Mouse (Mus musculus): ENCODE data around the gene Idnk.
"Not testable (repeated sequence)": the region's sequence is repeated elsewhere in the genome, so short reads cannot be mapped to it uniquely, and the experiment has no call there.

The Idnk gene

GRCm38 (mm10) chr13:58146603-58147002 is 10.8 kb upstream of the Idnk start:
- not testable (repeated sequence) for DNase-seq (ENCODE audit: low read depth, low spot score)

DNA sequence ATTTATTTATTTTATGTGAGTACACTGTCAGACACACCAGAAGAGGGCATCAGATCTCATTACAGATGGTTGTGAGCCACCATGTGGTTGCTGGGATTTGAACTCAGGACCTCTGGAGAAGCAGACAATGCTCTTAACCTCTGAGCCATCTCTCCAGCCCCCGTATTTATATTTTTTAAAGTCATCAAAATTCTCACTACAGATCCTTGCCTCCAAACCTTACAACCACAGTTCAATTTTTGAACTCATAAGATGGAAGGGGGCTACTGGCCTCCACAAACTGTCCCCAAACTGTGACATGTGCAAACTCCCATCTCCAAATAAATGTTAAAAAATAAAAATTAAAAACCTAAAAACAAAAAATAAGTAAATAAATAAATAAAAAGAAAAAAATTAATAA is 9.7 kb upstream of the Idnk start:
- no peak for DNase-seq (ENCODE audit: low read depth, low spot score)

DNA sequence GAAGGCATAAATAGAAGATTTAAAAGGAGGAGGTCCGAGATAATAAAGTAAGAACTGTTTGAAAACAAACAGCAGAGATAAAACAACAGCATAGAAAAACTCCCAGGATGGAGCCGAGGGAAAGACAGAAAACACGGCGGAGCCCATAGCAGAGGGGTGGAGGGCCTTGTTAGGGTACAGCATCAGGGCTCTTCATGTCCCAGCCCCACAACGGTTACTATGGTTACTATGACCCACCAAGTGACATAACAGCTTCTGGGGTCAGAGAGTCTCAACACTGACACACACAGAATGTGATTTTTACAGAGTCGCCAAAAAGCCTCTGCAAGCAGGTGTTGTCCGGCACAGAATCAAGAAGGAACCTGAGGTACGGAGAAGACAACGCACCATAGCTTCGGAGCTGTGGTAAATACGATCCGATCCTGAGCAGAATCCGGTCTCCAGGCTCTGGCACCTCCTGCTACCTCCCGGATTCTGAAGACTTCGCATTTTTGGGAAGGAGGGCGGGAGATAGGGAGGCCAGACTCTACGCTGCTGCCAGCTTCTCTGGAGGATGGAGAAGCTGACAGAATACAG is 9.1 kb upstream of the Idnk start:
- peak; percentile 58 for DNase-seq (ENCODE audit: low read depth, low spot score)

DNA sequence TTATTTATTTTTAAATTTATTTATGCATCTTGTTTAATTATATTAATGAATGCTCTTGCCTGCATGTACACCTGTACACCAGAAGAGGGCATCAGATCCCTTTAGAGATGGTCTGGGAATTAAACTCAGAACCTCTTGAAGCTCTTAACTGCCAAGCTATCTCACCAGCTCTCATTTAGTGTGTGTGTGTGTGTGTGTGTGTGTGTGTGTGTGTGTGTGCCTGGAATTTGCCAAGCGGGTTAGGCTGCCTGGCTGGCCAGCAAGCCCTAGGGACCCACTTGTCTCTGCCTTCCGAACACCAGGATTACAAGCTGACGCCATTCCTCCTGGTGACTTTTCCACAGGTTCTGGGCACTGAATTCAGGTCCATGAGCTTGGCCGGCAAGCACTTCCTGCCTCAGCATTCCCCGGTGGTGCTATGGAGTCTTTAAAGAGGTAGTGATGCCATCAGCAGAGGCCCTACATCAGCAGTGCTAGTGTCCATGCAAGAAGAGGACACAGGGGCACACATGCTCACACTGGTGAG is 8.4 kb upstream of the Idnk start:
- peak; percentile 31 for DNase-seq (ENCODE audit: low read depth, low spot score)

GRCm38 (mm10) chr13:58149629-58150028 is 7.8 kb upstream of the Idnk start:
- no peak for DNase-seq (ENCODE audit: low read depth, low spot score)

DNA sequence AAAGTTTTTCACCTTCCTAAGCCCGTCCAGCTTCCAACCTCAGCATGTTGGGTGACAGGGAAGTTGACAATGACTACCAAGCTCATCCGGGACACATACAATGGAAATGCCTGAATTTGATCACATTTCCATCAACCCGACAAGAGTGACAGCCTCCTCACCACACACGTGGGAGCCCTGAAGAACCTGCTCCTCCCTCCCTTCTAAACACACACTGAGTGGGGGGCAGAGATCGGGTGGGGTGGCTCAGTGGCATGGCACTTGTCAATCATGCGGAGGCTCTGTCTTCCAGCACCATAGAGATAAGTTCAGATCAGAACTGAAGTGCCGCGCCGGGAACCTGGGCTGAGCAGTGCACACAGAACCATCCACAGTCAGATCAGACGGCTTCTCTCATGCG is 7.0 kb upstream of the Idnk start:
- no peak for DNase-seq (ENCODE audit: low read depth, low spot score)

GRCm38 (mm10) chr13:58156031-58156430 is 1.4 kb upstream of the Idnk start:
- DNase-seq (ENCODE audit: low read depth, low spot score), result no peak

GRCm38 (mm10) chr13:58157036-58157435 is 413 bp upstream of the Idnk start:
- no peak for DNase-seq (ENCODE audit: low read depth, low spot score)

DNA sequence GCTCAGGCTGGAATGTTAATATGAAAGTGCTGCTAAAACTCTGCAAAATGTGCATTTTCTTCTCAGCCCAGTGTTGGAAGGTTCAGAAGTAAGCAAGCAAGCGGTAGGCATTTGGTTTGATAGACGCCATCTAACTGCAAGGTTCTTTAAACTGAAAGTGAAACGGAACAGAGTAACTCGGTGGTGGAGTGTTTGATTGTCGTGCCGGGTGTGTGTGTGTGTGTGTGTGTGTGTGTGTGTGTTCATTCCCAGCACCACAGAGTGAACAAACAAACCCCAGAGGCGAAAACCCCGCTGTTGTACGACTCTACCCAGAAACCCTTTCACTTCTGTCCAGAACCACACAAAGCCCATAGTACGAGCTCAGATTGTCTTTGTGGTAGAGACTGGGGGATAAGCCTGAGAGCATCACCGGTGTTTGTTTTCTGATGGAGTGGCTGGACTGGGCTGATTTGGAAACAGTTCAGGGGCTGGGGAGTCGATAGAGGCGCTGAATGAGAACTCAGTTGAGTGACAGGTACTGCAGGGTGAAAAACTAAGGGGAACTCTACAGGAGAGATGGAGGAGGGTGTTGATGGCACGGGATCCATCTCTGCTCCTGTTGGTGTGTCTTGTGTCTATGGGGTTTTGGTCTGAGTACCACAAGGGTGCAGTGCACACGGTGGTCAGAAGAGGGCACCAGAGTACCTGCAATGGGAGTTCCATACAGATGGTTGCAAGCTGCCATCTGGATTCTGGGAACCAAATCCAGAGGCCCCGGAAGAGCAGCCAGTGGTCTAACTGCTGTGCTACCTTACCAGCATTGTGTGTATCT is 857 bp downstream of the Idnk start:
- DNase-seq (ENCODE audit: low read depth, low spot score), result peak; percentile 94

DNA sequence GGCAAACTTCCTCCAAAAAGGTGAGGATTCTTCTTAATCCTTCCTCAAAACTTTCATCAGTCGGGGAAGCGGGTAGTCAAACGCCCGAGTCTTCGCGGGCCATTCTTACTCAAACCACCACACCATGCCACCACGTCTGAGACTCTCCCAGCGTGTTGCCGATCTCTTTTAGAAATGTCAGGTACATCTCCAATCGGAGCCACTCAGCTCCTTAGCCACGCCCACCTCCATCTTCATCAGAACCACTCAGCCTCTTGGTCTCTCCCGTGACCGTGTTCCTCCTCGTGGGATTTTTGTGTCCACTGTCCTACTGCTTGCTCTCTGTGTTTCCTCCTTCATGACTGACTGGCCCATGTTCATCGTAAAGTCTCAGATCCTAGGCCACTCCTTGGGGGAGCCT is 3.3 kb downstream of the Idnk start:
- no peak for DNase-seq (ENCODE audit: low read depth, low spot score)

DNA sequence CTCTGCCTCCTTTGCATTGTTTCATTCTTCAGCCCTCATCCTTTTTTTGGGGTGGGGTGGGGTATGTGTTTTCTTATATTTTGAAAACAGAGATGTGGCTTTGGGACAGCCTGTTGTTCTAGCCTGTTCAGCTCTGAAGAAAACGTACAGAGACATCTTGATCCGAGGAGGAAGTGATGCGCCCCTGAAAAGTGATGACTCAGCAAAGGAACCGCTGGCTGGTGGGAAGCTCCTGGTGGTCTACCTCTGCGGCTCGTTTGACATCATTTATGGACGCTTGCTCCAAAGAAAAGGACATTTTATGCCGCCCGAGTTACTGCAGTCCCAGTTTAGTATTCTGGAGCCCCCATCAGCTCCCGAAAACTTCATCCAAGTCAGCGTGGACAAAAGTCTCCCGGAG is 5.9 kb downstream of the Idnk start:
- no peak for DNase-seq (ENCODE audit: low read depth, low spot score)

GRCm38 (mm10) chr13:58168119-58168518 is 10.7 kb downstream of the Idnk start:
- no peak for DNase-seq (ENCODE audit: low read depth, low spot score)

GRCm38 (mm10) chr13:58176105-58176504 is 18.7 kb downstream of the Idnk start:
- no peak for DNase-seq (ENCODE audit: low read depth, low spot score)

DNA sequence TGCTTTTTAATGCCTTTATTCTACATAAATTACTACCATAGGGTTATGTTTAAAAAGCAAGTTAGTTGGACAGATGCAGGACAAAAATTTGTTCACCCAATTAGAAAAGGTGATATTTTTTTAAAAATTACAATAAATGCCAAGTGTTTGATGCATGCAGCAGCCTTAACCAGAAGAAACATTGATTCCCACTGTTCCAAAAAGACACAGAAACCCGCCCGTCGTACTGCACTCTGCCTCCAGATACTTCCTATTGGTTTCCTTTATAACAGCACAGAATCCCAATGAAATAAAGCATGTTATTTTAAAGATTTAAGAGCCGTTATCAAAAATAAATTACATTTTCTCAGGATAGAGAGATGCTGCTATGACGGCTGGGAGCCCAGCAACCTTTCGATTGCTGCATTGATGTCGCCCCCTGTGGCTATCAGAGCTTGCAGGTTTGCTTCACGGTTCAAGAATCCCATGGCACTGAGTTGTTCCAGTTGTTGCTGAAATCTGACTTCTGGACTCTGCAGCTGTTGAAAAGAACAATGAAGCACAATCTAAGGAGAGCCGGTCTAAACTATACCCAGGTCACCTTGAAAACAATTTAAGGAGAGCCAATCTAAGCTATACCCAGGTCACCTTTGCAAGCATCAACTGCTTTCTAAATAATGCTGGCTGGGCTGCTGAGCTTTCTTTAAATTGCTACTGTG is 20.2 kb downstream of the Idnk start:
- no peak for DNase-seq (ENCODE audit: low read depth, low spot score)

DNA sequence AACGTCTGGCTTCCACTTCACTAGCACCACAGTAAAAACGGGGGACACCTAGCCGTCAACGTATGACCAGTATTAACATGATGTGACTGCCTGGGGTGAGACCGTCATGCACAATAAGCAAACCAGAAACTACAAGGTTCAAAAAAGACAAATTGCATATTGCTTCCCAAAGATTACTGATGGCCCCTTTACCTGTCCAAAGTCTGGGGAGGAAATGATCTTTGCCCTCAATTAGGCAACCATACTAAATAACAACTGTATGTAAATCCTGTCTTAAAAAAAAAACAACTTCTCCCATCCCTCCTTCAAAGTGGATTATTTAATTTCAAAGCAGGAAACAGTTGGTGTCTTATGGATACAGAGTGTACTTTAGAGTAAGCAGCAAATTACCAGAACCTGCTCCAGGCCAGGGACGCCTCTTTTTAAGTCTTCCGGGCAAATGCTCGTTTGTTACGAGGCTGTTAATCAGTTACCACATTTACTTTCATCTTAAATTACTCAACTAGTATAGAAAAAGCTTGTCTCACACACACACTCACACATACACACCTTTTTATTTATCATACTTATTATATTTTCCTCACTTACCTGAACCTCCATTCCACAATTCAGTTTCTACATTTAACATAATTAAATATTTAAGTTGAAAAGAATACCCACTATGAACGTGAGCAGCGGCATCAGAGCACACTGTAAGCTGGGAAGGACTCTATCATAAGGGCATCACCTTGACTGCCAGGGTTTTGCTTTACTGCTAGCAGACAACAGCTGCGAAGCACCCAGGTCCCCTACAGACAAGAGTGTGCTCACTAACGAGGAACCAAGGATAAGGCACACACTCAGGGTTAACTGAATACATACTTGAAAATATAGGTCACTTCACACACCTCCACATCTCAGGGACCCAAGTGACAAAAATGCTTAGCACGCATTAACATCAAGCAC is 24.4 kb downstream of the Idnk start:
- no peak for DNase-seq (ENCODE audit: low read depth, low spot score)

- no peak for DNase-seq (ENCODE audit: low read depth, low spot score)
Observed at GRCm38 (mm10) chr13:58184111-58184510, 26.7 kb downstream of the Idnk start.

- no peak for DNase-seq (ENCODE audit: low read depth, low spot score)
Observed at GRCm38 (mm10) chr13:58186281-58186680, 28.8 kb downstream of the Idnk start.

DNA sequence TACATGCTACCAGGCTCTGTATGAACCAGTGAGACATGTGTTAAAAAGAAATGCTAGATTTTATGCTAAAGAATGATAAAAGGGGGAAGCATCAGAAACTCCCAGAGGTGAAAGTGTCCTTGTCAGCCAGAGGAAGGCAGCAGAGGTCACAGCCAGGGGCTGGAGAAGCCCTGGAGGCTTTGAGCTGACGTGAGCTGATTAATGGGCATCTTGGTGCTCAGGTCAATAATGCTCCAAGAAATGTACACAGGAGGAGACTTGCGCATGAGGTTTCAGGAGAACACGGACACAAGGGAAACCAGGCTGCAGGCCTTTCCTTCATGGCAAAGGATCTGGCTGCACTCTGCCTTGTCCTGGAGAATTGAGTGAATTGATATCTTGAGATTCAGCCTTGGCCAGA is 30.3 kb downstream of the Idnk start:
- DNase-seq (ENCODE audit: low read depth, low spot score), result no peak

GRCm38 (mm10) chr13:58188412-58188811 is 31.0 kb downstream of the Idnk start:
- peak; percentile 69 for DNase-seq (ENCODE audit: low read depth, low spot score)

DNA sequence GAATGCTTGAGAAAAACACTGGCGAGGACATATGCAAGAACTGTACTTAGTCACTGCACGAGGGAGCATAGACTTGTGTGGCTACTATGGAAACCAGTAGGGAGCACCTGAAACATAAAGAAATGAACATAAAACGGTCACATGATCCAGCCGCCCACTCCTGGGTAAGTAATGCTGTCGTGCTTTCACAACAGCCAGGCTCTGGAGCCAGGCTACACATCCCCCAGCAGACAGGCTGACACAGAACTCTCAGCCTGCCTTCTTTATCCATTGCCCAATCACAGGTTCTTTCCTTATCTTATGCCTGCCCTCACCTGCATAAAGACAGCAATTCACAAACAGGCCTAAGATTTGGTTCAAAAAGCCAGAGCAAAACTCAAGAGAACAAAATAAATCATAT is 32.0 kb downstream of the Idnk start:
- DNase-seq (ENCODE audit: low read depth, low spot score), result no peak

DNA sequence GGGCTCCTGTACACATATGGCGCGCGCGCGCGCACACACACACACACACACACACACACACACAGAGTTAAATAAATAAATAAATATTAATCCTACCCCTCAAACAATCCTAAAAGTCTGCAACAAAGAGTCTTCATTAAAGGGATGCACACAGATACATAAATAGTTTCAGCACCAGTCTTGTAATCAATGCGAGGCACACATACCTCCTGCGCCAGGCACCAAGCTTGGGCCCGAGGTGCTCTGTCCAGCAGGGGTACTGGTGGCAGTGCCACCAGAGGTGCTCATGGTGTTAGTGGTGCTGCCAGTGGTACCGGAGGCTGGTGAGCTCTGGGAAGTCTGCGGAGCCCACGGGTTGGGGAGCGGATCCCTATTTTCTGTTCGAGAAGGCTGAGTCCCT is 34.1 kb downstream of the Idnk start:
- no peak for DNase-seq (ENCODE audit: low read depth, low spot score)
